Mouse (Mus musculus) thymus, adult 2 months (tissue): Measurements from ENCODE around the gene Mfsd12. TPM values are rescaled to one million over a fixed set of nuclear protein-coding genes. Genes with fewer than 3 reads are reported as not detected.
A peak's percentile ranks its signal among the peaks of the same experiment; 100 is the strongest.

Experiments used
- DNase-seq: peaks from one replicate; pipeline ENCODE4 v3.0.0; 2021
- H3K27ac ChIP-seq: fragments of 200-500 bp; 2 replicates; pipeline ENCODE4 v1.5.1; 2012; ENCODE audit warnings: low read length, control low read depth; ENCODE audit not compliant: control insufficient read depth, insufficient read depth
- H3K27me3 ChIP-seq: fragments of 200-500 bp; 2 replicates; pipeline ENCODE4 v1.6.1; 2012; ENCODE audit warnings: mild to moderate bottlenecking, low read length, moderate library complexity, mixed read lengths; ENCODE audit not compliant: control insufficient read depth, insufficient read depth
- H3K36me3 ChIP-seq: fragments of 200-500 bp; 2 replicates; pipeline ENCODE4 v1.6.1; 2012; ENCODE audit warnings: mild to moderate bottlenecking, low read length, moderate library complexity; ENCODE audit not compliant: control insufficient read depth, insufficient read depth
- H3K4me1 ChIP-seq: fragments of 200-500 bp; replicated peaks from 2 replicates; pipeline ENCODE4 v1.6.1; 2012; ENCODE audit warnings: low read length; ENCODE audit not compliant: control insufficient read depth, insufficient read depth
- H3K4me3 ChIP-seq: fragments of 200-500 bp; 2 replicates; pipeline ENCODE4 v1.5.1; 2012; ENCODE audit warnings: mild to moderate bottlenecking, low read length, control low read depth, moderate library complexity; ENCODE audit not compliant: control insufficient read depth, insufficient read depth
- CTCF ChIP-seq: fragments of 200-500 bp; IDR thresholded peaks from 2 replicates; pipeline ENCODE4 v1.5.1; 2012; ENCODE audit warnings: mild to moderate bottlenecking, control low read depth, low read length, moderate library complexity, borderline replicate concordance; ENCODE audit not compliant: control insufficient read depth, poor library complexity, insufficient read depth; ENCODE audit errors: extremely low read depth
- POLR2A ChIP-seq: fragments of 200-500 bp; IDR thresholded peaks from 2 replicates; pipeline ENCODE4 v1.6.1; 2012; ENCODE audit warnings: mild to moderate bottlenecking, low read length, control low read depth, moderate library complexity; ENCODE audit not compliant: control insufficient read depth, poor library complexity, insufficient read depth; ENCODE audit errors: extremely low read depth
- WGBS: fragments of 180-500 bp; shearing (Covaris S2); methylation state at CpG from one replicate; pipeline ENCODE4 v1.1.7; 2018; 5-methylcytosine and 5-hydroxymethylcytosine counted together
- polyA plus RNA-seq: library from polyadenylated mRNA; depleted of rRNA; stranded (reverse); fragments of >200 nt; gene quantifications from 2 replicates; pipeline ENCODE4 v1.2.3, GENCODE M21; 2012

The Mfsd12 gene
- polyA plus RNA-seq, 1 experiment: 65.3 TPM

GRCm38 (mm10) chr10:81322444-81322843, 34.8 kb upstream of the Mfsd12 start:
- Histone ChIP-seq H3K36me3 (peaks cover 51% of the 10 kb centered on the region), H3K4me1 (peaks cover 31% of the 10 kb centered on the region), H3K4me3 (no peak overlapping the region), H3K27ac (no peak overlapping the region), H3K27me3 (no peaks in the 10 kb centered on the region)
- 96% methylated on average over 27 of the region's 27 CpGs for WGBS
- no peak for DNase-seq
- TF ChIP-seq POLR2A: no peak

- 98% methylated on average over 23 of the region's 23 CpGs for WGBS
- H3K36me3 ChIP-seq: peaks cover 48% of the 10 kb centered on the region
- H3K4me1 ChIP-seq: peaks cover 38% of the 10 kb centered on the region
- no peak for DNase-seq
- no peaks in the 10 kb centered on the region for H3K27me3 ChIP-seq
- no peak overlapping the region for H3K27ac ChIP-seq
- H3K4me3 ChIP-seq: no peak overlapping the region
- TF ChIP-seq POLR2A (no peak), CTCF (no peak)
Observed at GRCm38 (mm10) chr10:81323141-81323775, 34.0 kb upstream of the Mfsd12 start.

DNA sequence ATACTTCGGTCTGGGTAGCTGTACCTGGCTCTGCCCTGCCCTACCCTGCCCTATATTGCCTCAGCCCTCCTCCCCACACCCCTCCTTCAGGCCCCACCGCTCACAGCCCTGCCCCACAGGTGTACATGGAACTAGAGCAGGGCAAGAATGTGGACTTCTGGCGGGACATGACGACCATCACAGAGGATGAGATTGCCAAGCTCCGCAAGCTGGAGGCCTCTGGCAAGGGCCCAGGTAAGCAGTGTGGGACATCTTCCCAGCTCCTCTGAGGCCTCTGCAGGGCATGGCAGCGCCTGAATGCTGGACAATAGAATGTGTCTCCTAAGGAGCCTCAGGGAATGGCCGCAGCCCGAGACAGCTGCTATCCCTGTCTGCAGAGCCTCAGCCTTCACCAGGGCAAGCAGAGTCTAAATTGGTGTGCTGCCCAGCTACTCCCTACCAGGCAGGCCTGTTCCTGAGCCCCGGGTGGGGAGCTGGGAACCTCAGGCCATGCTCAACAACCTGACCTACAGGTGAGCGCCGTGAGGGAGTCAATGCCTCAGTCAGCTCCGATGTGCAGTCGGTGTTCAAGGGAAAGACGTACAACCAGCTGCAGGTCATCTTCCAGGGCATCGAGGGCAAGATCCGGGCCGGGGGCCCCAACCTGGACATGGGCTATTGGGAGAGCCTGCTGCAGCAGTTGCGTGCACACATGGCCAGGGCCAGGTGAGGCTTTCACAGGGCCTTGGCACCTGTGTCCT, 33.3 kb upstream of the Mfsd12 start:
- no peak overlapping the region for H3K27ac ChIP-seq
- H3K27me3 ChIP-seq: no peaks in the 10 kb centered on the region
- peaks cover 43% of the 10 kb centered on the region for H3K4me1 ChIP-seq
- TF ChIP-seq CTCF (no peak), POLR2A (no peak)
- no peak for DNase-seq
- WGBS: 97% methylated on average over 18 of the region's 18 CpGs
- H3K4me3 ChIP-seq: no peak overlapping the region
- peaks cover 48% of the 10 kb centered on the region for H3K36me3 ChIP-seq

- no peaks in the 10 kb centered on the region for H3K27me3 ChIP-seq
- DNase-seq: no peak
- 95% methylated on average over 21 of the region's 21 CpGs for WGBS
- no peak overlapping the region for H3K27ac ChIP-seq
- no peak overlapping the region for H3K4me3 ChIP-seq
- peaks cover 42% of the 10 kb centered on the region for H3K4me1 ChIP-seq
- no peak for TF ChIP-seq POLR2A
- TF ChIP-seq CTCF: no peak
- peaks cover 48% of the 10 kb centered on the region for H3K36me3 ChIP-seq
Observed at GRCm38 (mm10) chr10:81325176-81325575, 32.1 kb upstream of the Mfsd12 start.

- no peak for TF ChIP-seq POLR2A
- no peak for TF ChIP-seq CTCF
- no peak for DNase-seq
- Histone ChIP-seq H3K4me1 (peaks cover 48% of the 10 kb centered on the region), H3K27me3 (no peaks in the 10 kb centered on the region), H3K36me3 (peaks cover 48% of the 10 kb centered on the region), H3K27ac (no peak overlapping the region), H3K4me3 (no peak overlapping the region)
- 97% methylated on average over 18 of the region's 18 CpGs for WGBS
Observed at GRCm38 (mm10) chr10:81325781-81326180, 31.5 kb upstream of the Mfsd12 start.

DNA sequence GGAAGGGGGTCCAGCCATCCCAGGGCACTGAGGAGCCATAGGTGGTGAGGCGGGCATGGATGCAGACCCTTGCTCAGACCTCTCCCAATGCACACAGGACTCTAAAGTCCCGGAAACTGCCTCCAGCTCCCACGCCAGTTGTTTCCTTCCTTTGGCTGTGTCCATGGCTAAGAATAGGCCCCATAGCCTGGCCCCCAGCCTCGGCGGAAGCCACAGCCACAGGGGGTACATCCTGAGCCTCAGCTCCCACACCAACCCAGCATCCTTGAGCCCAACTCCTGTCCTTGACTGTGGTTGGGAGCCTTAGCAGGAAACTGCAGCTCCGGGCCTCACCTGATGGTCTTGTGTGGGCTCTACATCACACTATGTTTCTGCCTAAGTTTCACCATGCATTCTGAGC, 30.4 kb upstream of the Mfsd12 start:
- H3K36me3 ChIP-seq: peaks cover 52% of the 10 kb centered on the region
- no peaks in the 10 kb centered on the region for H3K27me3 ChIP-seq
- H3K4me3 ChIP-seq: no peak overlapping the region
- H3K27ac ChIP-seq: peak overlapping the region; percentile 20
- H3K4me1 ChIP-seq: peaks cover 54% of the 10 kb centered on the region
- DNase-seq: no peak
- TF ChIP-seq CTCF (no peak), POLR2A (no peak)
- WGBS: 15% methylated on average over 6 of the region's 6 CpGs
